ENCODE assay signal across 24 mouse cellular contexts in the genomic region with DNA sequence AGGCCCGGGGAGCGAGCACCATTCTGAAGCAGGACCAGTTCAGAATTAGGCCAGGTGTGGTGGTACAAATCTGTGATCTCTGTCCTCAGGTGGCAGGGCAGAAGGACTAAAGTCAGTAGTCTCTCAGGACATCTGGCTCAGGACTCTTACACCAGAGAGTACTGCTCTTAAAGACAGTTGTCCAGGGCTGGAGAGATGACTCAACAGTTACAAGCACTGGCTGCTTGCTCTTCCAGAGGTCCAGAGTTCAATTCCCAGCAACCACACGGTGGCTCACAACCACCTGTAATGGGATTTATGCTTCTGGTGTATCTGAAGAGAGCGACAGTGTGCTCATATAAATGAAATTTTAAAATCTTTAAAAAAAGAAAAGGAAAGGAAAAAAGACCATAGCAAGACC.
"Had no signal": no experiment of that assay in that cellular context is flagged by ENCODE, and none has a peak within 500 bp of the region (broad histone marks: within the 10 kb centered on the region; RNA-seq: fewer than 3 reads in every experiment).

No protein-coding gene starts in this region.

- H3K27ac ChIP-seq: heart, embryonic 13.5 days; heart, embryonic 15.5 days; hindbrain, embryonic 12.5 days; hindbrain, embryonic 13.5 days; hindbrain, embryonic 14.5 days; hindbrain, embryonic 15.5 days; hindbrain, postnatal 0 days; intestine, embryonic 15.5 days; kidney, embryonic 15.5 days; kidney, postnatal 0 days; layer of hippocampus, adult 2 months; left cerebral cortex, adult 2 months had no signal

- H3K27me3 ChIP-seq: heart, embryonic 12.5 days; heart, embryonic 13.5 days; heart, embryonic 15.5 days; hindbrain, embryonic 12.5 days; hindbrain, embryonic 13.5 days; hindbrain, embryonic 15.5 days; intestine, embryonic 15.5 days; kidney, embryonic 15.5 days had no signal

- DNase-seq: heart, postnatal 10 days; heart, postnatal 14 days; heart, postnatal 36 days; heart, postnatal 4 days; kidney, adult 11 months; kidney, postnatal 14 days; kidney, postnatal 4 days; layer of hippocampus, adult 9-11 months; layer of hippocampus, postnatal 36 days had no signal

- H3K4me3 ChIP-seq: heart, embryonic 10.5 days; heart, embryonic 12.5 days; heart, embryonic 13.5 days; heart, embryonic 15.5 days; hindbrain, embryonic 10.5 days; hindbrain, embryonic 12.5 days; hindbrain, embryonic 13.5 days; hindbrain, embryonic 15.5 days; intestine, embryonic 15.5 days; kidney, embryonic 15.5 days; layer of hippocampus, adult 2 months; left cerebral cortex, adult 2 months had no signal
